Mouse (Mus musculus): ENCODE results near the gene Klk1b1. TPM values are rescaled to one million over a fixed set of nuclear protein-coding genes. Genes with fewer than 3 reads are reported as not detected.

Klk1b1 gene
- not detected in 2 replicates for polyA plus RNA-seq (2012; rRNA removed)

GRCm38 (mm10) chr7:43966451-43966850 is at the start of gene Klk1b1:
TSS of gene Klk1b1 (plus strand) at chr7:43966751.
- TF ChIP-seq CTCF (IDR thresholded peaks at IDR 0.05; ENCODE audit: extremely low read depth, insufficient read depth, insufficient read length, insufficient replicate concordance) = no peak
- WGBS = 61% methylated on average over 3 of the region's 3 CpGs
- H3K27ac ChIP-seq (ENCODE audit: insufficient read depth, low read length) = no peak within 1 kb of the TSS
- no peaks in the 10 kb centered on the region for H3K27me3 ChIP-seq (ENCODE audit: control insufficient read depth, insufficient read depth, low read length)
- H3K4me3 ChIP-seq (ENCODE audit: extremely low read depth, insufficient read depth, insufficient read length) = no peak within 1 kb of the TSS
- no peaks in the 10 kb centered on the region for H3K4me1 ChIP-seq (ENCODE audit: control insufficient read depth, insufficient read depth, insufficient read length)
- H3K36me3 ChIP-seq (ENCODE audit: control insufficient read depth, insufficient read depth, low read length) = no peaks in the 10 kb centered on the region
- DNase-seq (ENCODE audit: low read depth in 1 of 2, low spot score in 2 of 2) = no peak

DNA sequence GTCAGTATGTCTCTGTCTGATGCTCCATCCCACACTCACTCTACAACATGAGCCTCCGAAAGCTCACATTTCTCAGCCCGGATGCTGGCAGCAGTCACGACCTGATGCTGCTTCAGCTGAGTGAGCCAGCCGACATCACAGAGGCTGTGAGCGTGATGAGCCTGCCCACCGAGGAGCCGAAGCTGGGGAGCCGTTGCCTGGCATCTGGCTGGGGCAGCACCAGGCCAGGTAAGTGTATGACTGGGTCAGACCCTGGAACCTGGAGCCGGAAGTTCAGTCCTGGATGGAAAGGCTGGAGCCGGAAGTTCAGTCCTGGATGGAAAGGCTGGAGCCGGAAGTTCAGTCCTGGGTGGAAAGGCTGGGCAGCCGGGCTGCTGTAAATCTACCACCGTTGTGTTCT is 48.1 kb upstream of the Klk1b1 start:
- H3K4me3 ChIP-seq (ENCODE audit: extremely low read depth, insufficient read depth, insufficient read length) = no peak overlapping the region
- H3K27me3 ChIP-seq (ENCODE audit: control insufficient read depth, insufficient read depth, low read length) = no peaks in the 10 kb centered on the region
- H3K27ac ChIP-seq (ENCODE audit: insufficient read depth, low read length) = no peak overlapping the region
- TF ChIP-seq CTCF (IDR thresholded peaks at IDR 0.05; ENCODE audit: extremely low read depth, insufficient read depth, insufficient read length, insufficient replicate concordance) (no peak), POLR2A (IDR thresholded peaks at IDR 0.05; ENCODE audit: low read depth, low read length) (no peak)
- H3K4me1 ChIP-seq (ENCODE audit: control insufficient read depth, insufficient read depth, insufficient read length) = no peaks in the 10 kb centered on the region
- DNase-seq (ENCODE audit: low read depth in 1 of 2, low spot score in 2 of 2) = no peak
- WGBS = 87% methylated on average over 13 of the region's 13 CpGs
- no peaks in the 10 kb centered on the region for H3K36me3 ChIP-seq (ENCODE audit: control insufficient read depth, insufficient read depth, low read length)

- no peaks in the 10 kb centered on the region for H3K4me1 ChIP-seq (ENCODE audit: control insufficient read depth, insufficient read depth, insufficient read length)
- no peaks in the 10 kb centered on the region for H3K36me3 ChIP-seq (ENCODE audit: control insufficient read depth, insufficient read depth, low read length)
- TF ChIP-seq CTCF (IDR thresholded peaks at IDR 0.05; ENCODE audit: extremely low read depth, insufficient read depth, insufficient read length, insufficient replicate concordance) (no peak), POLR2A (IDR thresholded peaks at IDR 0.05; ENCODE audit: low read depth, low read length) (no peak)
- H3K27me3 ChIP-seq (ENCODE audit: control insufficient read depth, insufficient read depth, low read length) = no peaks in the 10 kb centered on the region
- 79% methylated on average over 8 of the region's 8 CpGs for WGBS
- no peak overlapping the region for H3K4me3 ChIP-seq (ENCODE audit: extremely low read depth, insufficient read depth, insufficient read length)
- no peak for DNase-seq (ENCODE audit: low read depth in 1 of 2, low spot score in 2 of 2)
- H3K27ac ChIP-seq (ENCODE audit: insufficient read depth, low read length) = no peak overlapping the region
Observed at GRCm38 (mm10) chr7:43918871-43919270, 47.7 kb upstream of the Klk1b1 start.

DNA sequence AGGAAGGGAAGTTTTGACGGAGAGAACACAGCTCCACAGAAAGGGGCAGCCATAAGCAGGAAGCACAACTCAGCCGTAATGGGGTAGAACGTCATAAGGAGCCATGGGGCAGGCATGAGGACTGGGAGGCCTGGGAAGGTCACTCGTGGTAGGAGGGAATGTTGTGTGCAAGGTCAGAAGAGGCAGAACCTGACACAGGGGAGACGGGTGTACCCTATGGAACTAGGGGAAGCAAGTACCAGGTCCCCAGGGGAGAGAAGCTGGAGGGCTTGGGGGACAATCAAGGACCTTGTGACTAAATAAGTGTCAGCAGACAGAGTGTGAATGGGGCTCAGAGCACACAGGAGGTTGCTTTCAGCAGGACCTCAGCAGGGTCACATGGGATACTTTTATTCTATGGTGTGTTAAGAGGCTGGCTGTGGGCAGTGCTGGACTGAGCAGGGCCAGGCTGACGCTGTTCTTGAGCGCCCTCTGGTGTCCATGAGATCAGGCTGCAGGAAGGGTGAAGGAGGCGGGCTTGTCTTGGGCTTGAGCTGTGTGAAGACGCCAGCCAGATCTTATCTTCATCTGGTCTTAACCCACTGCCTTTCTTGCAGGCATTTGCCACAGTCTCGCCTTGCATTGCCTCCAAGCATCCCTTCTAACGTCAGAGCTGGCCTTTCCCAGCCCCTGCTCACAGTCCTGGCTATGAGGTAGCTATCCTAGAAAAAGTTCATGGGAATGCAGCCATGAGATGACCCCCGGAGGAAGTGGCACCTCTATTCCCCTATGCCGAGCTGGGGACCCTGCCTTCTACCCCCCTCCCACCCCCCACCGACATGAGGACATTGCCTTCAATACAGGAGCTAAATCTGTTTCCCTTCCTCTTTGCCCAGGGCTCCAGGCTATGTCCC is 46.7 kb upstream of the Klk1b1 start:
- DNase-seq (ENCODE audit: low read depth in 1 of 2, low spot score in 2 of 2) = peak in 1 of 2 experiments; percentile 30
- no peak overlapping the region for H3K27ac ChIP-seq (ENCODE audit: insufficient read depth, low read length)
- no peaks in the 10 kb centered on the region for H3K4me1 ChIP-seq (ENCODE audit: control insufficient read depth, insufficient read depth, insufficient read length)
- no peaks in the 10 kb centered on the region for H3K36me3 ChIP-seq (ENCODE audit: control insufficient read depth, insufficient read depth, low read length)
- H3K4me3 ChIP-seq (ENCODE audit: extremely low read depth, insufficient read depth, insufficient read length) = no peak overlapping the region
- 24% methylated on average over 14 of the region's 14 CpGs for WGBS
- H3K27me3 ChIP-seq (ENCODE audit: control insufficient read depth, insufficient read depth, low read length) = no peaks in the 10 kb centered on the region
- TF ChIP-seq CTCF (IDR thresholded peaks at IDR 0.05; ENCODE audit: extremely low read depth, insufficient read depth, insufficient read length, insufficient replicate concordance) = peak; percentile 81; the same call in 1 of the 2 replicates
- no peak for TF ChIP-seq POLR2A (IDR thresholded peaks at IDR 0.05; ENCODE audit: low read depth, low read length)

DNA sequence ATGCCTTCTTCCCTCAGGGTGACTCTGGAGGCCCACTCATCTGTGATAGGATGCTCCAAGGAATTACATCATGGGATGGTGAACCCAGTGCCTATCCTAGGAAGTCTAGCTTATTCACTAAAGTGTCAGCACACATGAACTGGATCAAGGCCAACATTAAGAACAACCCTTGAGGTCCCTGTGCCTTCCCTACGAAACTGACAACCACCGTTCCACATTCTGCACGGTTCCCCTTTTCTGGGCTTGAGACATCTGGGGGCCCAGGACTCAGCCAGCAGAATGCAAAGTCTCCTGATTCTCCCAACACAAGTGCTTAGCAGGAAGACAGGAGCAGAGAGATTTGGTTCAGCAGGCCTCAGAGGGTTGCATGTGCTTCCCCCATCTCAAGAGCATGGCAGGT is 46.0 kb upstream of the Klk1b1 start:
- Histone ChIP-seq H3K4me1 (ENCODE audit: control insufficient read depth, insufficient read depth, insufficient read length) (no peaks in the 10 kb centered on the region), H3K27ac (ENCODE audit: insufficient read depth, low read length) (no peak overlapping the region), H3K27me3 (ENCODE audit: control insufficient read depth, insufficient read depth, low read length) (no peaks in the 10 kb centered on the region), H3K4me3 (ENCODE audit: extremely low read depth, insufficient read depth, insufficient read length) (no peak overlapping the region), H3K36me3 (ENCODE audit: control insufficient read depth, insufficient read depth, low read length) (no peaks in the 10 kb centered on the region)
- whole genome bisulfite sequencing = 15% methylated on average over 3 of the region's 3 CpGs
- no peak for DNase-seq (ENCODE audit: low read depth in 1 of 2, low spot score in 2 of 2)
- TF ChIP-seq POLR2A (IDR thresholded peaks at IDR 0.05; ENCODE audit: low read depth, low read length) = no peak
- TF ChIP-seq CTCF (IDR thresholded peaks at IDR 0.05; ENCODE audit: extremely low read depth, insufficient read depth, insufficient read length, insufficient replicate concordance) = no peak

- Histone ChIP-seq H3K36me3 (ENCODE audit: control insufficient read depth, insufficient read depth, low read length) (no peaks in the 10 kb centered on the region), H3K27me3 (ENCODE audit: control insufficient read depth, insufficient read depth, low read length) (no peaks in the 10 kb centered on the region), H3K27ac (ENCODE audit: insufficient read depth, low read length) (no peak overlapping the region), H3K4me3 (ENCODE audit: extremely low read depth, insufficient read depth, insufficient read length) (no peak overlapping the region), H3K4me1 (ENCODE audit: control insufficient read depth, insufficient read depth, insufficient read length) (no peaks in the 10 kb centered on the region)
- no peak for DNase-seq (ENCODE audit: low read depth in 1 of 2, low spot score in 2 of 2)
- 40% methylated on average over 6 of the region's 6 CpGs for WGBS
- TF ChIP-seq POLR2A (IDR thresholded peaks at IDR 0.05; ENCODE audit: low read depth, low read length) = no peak
- no peak for TF ChIP-seq CTCF (IDR thresholded peaks at IDR 0.05; ENCODE audit: extremely low read depth, insufficient read depth, insufficient read length, insufficient replicate concordance)
Observed at GRCm38 (mm10) chr7:43921087-43921486, 45.5 kb upstream of the Klk1b1 start.

- Histone ChIP-seq H3K27me3 (ENCODE audit: control insufficient read depth, insufficient read depth, low read length) (no peaks in the 10 kb centered on the region), H3K4me1 (ENCODE audit: control insufficient read depth, insufficient read depth, insufficient read length) (no peaks in the 10 kb centered on the region), H3K36me3 (ENCODE audit: control insufficient read depth, insufficient read depth, low read length) (no peaks in the 10 kb centered on the region), H3K27ac (ENCODE audit: insufficient read depth, low read length) (no peak overlapping the region), H3K4me3 (ENCODE audit: extremely low read depth, insufficient read depth, insufficient read length) (no peak overlapping the region)
- no peak for DNase-seq (ENCODE audit: low read depth in 1 of 2, low spot score in 2 of 2)
- WGBS = 80% methylated on average over 2 of the region's 2 CpGs
- TF ChIP-seq POLR2A (IDR thresholded peaks at IDR 0.05; ENCODE audit: low read depth, low read length) (no peak), CTCF (IDR thresholded peaks at IDR 0.05; ENCODE audit: extremely low read depth, insufficient read depth, insufficient read length, insufficient replicate concordance) (no peak)
Observed at GRCm38 (mm10) chr7:43921941-43922340, 44.6 kb upstream of the Klk1b1 start.
